Mouse (Mus musculus): ENCODE data around the gene Card10. TPM values are rescaled to one million over a fixed set of nuclear protein-coding genes. Genes with fewer than 3 reads are reported as not detected.

The Card10 gene
- polyA plus RNA-seq, 1 experiment from 2014 or later, result 5.2 TPM

Other genes with a start within 250 kb of the Card10 start
- gene Rac2, start 230.3 kb downstream of the Card10 start, polyA plus RNA-seq (2015; fragmentation: Nextera tagmentation; extraction: Ambion mirVana), result 19.9 and 25.1 TPM in 2 replicates
- 7.2 and 8.5 TPM in 2 replicates for gene Cyth4, start 206.0 kb downstream of the Card10 start, polyA plus RNA-seq (2015; fragmentation: Nextera tagmentation; extraction: Ambion mirVana)
- gene Elfn2, start 84.3 kb downstream of the Card10 start, polyA plus RNA-seq (2015; fragmentation: Nextera tagmentation; extraction: Ambion mirVana), result 0.06 and 0.13 TPM in 2 replicates
- gene Mfng, start 29.6 kb downstream of the Card10 start, polyA plus RNA-seq (2015; fragmentation: Nextera tagmentation; extraction: Ambion mirVana), result 17.2 and 18.2 TPM in 2 replicates
- 34.5 and 36.1 TPM in 2 replicates for gene Cdc42ep1, start 39.6 kb upstream of the Card10 start, polyA plus RNA-seq (2015; fragmentation: Nextera tagmentation; extraction: Ambion mirVana)
- 1,298 and 1,309 TPM in 2 replicates for gene Lgals2, start 52.5 kb upstream of the Card10 start, polyA plus RNA-seq (2015; fragmentation: Nextera tagmentation; extraction: Ambion mirVana)
- gene Gga1, start 74.1 kb upstream of the Card10 start, polyA plus RNA-seq (2015; fragmentation: Nextera tagmentation; extraction: Ambion mirVana), result 56.3 and 57.4 TPM in 2 replicates
- gene Gm49510, start 96.6 kb upstream of the Card10 start, polyA plus RNA-seq (2015; fragmentation: Nextera tagmentation; extraction: Ambion mirVana), result 0.21 and 0.55 TPM in 2 replicates
- 21.5 and 23.3 TPM in 2 replicates for gene Sh3bp1, start 96.7 kb upstream of the Card10 start, polyA plus RNA-seq (2015; fragmentation: Nextera tagmentation; extraction: Ambion mirVana)
- 2.2 and 6.4 TPM in 2 replicates for gene Pdxp, start 110.9 kb upstream of the Card10 start, polyA plus RNA-seq (2015; fragmentation: Nextera tagmentation; extraction: Ambion mirVana)
- 865 and 927 TPM in 2 replicates for gene Lgals1, start 123.7 kb upstream of the Card10 start, polyA plus RNA-seq (2015; fragmentation: Nextera tagmentation; extraction: Ambion mirVana)
- gene Nol12, start 131.9 kb upstream of the Card10 start, polyA plus RNA-seq (2015; fragmentation: Nextera tagmentation; extraction: Ambion mirVana), result 38.1 and 43.7 TPM in 2 replicates
- 54.3 and 58.7 TPM in 2 replicates for gene Triobp, start 144.7 kb upstream of the Card10 start, polyA plus RNA-seq (2015; fragmentation: Nextera tagmentation; extraction: Ambion mirVana)
- 438 and 456 TPM in 2 replicates for gene H1f0, start 225.4 kb upstream of the Card10 start, polyA plus RNA-seq (2015; fragmentation: Nextera tagmentation; extraction: Ambion mirVana)
- gene Galr3, start 238.8 kb upstream of the Card10 start, polyA plus RNA-seq (2015; fragmentation: Nextera tagmentation; extraction: Ambion mirVana), result 1.8 and 2.3 TPM in 2 replicates